Mouse (Mus musculus) bone marrow, adult 2 months (tissue): ENCODE measurements around the gene Stat4. TPM values are rescaled to one million over a fixed set of nuclear protein-coding genes. Genes with fewer than 3 reads are reported as not detected.
A peak's percentile ranks its signal among the peaks of the same experiment; 100 is the strongest.

Source experiments
- H3K27ac ChIP-seq: fragments of 200-500 bp; 2 replicates; pipeline ENCODE4 v1.5.1; 2012; ENCODE audit warnings: low read depth, mild to moderate bottlenecking, control low read depth, inconsistent platforms, low read length; ENCODE audit not compliant: control insufficient read depth, poor library complexity, insufficient read depth
- H3K4me1 ChIP-seq: fragments of 200-500 bp; 2 replicates; pipeline ENCODE4 v1.6.1; 2011; ENCODE audit warnings: low read length; ENCODE audit not compliant: control insufficient read depth, insufficient read depth
- H3K4me3 ChIP-seq: fragments of 200-500 bp; replicated peaks from 2 replicates; pipeline ENCODE3; 2011; ENCODE audit warnings: mild to moderate bottlenecking, low read depth, low read length, control low read depth; ENCODE audit not compliant: control insufficient read depth
- CTCF ChIP-seq: fragments of 200-500 bp; IDR thresholded peaks from 2 replicates; pipeline ENCODE4 v1.5.1; 2011; ENCODE audit warnings: low read length, control low read depth; ENCODE audit not compliant: control insufficient read depth, insufficient read depth
- POLR2A ChIP-seq: fragments of 200-500 bp; IDR thresholded peaks from 2 replicates; pipeline ENCODE4 v1.6.1; 2011; ENCODE audit warnings: low read depth, mild to moderate bottlenecking, control low read depth, low read length, borderline replicate concordance; ENCODE audit not compliant: control insufficient read depth
- WGBS: fragments of 180-500 bp; shearing (Covaris S2); methylation state at CpG from one replicate; pipeline ENCODE4 v1.1.7; 2018; 5-methylcytosine and 5-hydroxymethylcytosine counted together
- polyA plus RNA-seq: library from polyadenylated mRNA; stranded (reverse); fragments of >200 nt; gene quantifications from 2 replicates; pipeline ENCODE4 v1.2.4, GENCODE M21; 2011; ENCODE audit warnings: low replicate concordance; ENCODE audit not compliant: missing spikeins, insufficient read depth, insufficient read length

Stat4 gene
- polyA plus RNA-seq, 1 experiment: 55.4 TPM

GRCm38 (mm10) chr1:52011227-52011626 lies 24.3 kb downstream of the Stat4 start:
- peak overlapping the region; percentile 4; the same call in 1 of the 2 replicates for H3K27ac ChIP-seq
- H3K4me3 ChIP-seq: no peak overlapping the region
- WGBS: 0% methylated on average over 3 of the region's 3 CpGs
- TF ChIP-seq CTCF (no peak), POLR2A (no peak)
- H3K4me1 ChIP-seq: peaks cover 1% of the 10 kb centered on the region; the same call in 1 of the 2 replicates

DNA sequence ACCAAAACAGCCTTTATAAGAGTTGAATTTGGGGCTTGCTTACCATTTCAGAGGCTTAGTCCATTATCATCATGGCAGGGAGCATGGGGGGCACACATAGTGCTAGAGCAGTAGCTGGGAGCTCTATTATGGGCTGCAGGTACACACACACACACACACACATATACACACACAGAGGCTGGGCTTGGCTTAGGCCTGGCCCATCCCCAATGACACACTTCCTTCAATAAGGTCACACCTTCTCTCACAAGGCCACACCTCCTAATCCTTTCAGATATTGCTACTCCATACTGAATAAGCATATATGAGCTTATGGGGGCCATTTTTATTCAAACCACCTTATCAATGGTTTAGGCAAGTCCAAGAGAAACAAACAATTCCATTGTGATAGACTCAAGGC lies 25.3 kb downstream of the Stat4 start:
- Histone ChIP-seq H3K4me3 (no peak overlapping the region), H3K4me1 (peaks cover 1% of the 10 kb centered on the region; the same call in 1 of the 2 replicates), H3K27ac (no peak overlapping the region)
- no peak for TF ChIP-seq POLR2A
- TF ChIP-seq CTCF: no peak

GRCm38 (mm10) chr1:52012757-52013156 lies 25.8 kb downstream of the Stat4 start:
- 12% methylated on average over 7 of the region's 7 CpGs for WGBS

DNA sequence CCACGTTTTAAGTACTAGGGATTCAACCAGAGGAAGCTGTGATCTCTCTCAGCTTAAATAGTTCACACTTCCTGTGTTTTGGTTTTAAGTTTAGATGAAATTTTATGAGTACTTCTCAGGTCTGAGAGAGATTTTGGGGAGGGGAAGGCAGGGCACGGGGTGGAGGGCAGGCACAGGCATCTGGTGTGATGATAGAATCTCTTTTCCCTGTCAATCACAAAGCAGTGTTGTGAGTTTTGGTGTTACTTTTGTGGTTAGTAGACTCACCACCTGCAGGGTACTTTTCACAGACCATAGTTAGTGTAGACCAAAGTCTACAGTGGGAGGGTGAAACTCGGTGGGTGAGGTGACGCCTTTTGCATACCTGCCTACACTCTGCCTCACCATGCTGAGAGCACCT lies 32.7 kb downstream of the Stat4 start:
- WGBS: 23% methylated on average over 4 of the region's 4 CpGs
- Histone ChIP-seq H3K4me3 (no peak overlapping the region), H3K4me1 (peaks cover 8% of the 10 kb centered on the region), H3K27ac (peak overlapping the region; percentile 36)
- no peak for TF ChIP-seq CTCF
- no peak for TF ChIP-seq POLR2A

More at GRCm38 (mm10) chr1:52012757-52013156, 25.8 kb downstream of the Stat4 start:
- Histone ChIP-seq H3K4me1 (peaks cover 1% of the 10 kb centered on the region; the same call in 1 of the 2 replicates), H3K4me3 (no peak overlapping the region), H3K27ac (no peak overlapping the region; the same call in 1 of the 2 replicates)
- TF ChIP-seq POLR2A (no peak), CTCF (no peak)

DNA sequence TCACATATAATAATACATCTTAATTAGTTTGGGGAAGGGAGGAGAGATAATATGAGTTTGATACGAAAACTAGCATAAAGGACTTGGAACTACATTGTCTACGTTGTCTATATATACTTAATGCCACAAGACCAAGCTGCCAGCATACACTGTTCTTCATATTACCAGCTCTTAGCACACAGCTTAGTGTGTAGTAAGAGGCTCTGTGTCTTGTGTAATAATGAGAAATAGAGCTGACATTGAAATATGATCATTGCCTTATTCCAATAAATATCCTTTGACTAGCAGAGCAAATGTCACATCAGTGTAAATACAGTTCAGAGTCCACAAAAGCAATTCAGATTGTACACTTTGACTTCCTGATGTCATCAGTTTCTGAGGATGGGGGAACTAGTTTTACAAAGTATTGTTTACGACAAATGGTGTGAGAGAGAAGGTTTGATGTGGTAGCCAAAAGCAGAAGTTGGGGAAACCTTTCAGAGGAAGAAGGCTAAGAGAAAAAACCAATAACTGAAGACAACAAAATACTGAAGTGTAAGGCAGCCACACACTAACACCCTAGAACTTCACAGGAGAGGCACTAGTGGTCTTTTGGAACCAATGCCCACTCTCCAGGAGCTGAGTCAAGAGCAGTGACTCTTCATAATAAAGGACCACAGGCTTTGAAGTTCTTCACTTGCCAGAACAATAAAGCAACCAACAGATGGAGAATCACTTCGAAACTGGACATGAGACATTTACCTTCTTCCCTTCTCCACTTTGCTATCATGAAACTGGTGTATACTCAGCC lies 35.2 kb downstream of the Stat4 start:
- peak overlapping the region; percentile 79; the same call in 1 of the 2 replicates for H3K27ac ChIP-seq
- H3K4me3 ChIP-seq: no peak overlapping the region
- H3K4me1 ChIP-seq: peaks cover 8% of the 10 kb centered on the region
- TF ChIP-seq POLR2A (no peak), CTCF (no peak)
- WGBS: 30% methylated on average over 4 of the region's 4 CpGs

GRCm38 (mm10) chr1:52028686-52029085 lies 41.7 kb downstream of the Stat4 start:
- TF ChIP-seq CTCF (no peak), POLR2A (no peak)
- WGBS: 42% methylated on average over 5 of the region's 5 CpGs
- Histone ChIP-seq H3K4me1 (peaks cover 1% of the 10 kb centered on the region), H3K4me3 (no peak overlapping the region), H3K27ac (no peak overlapping the region)

DNA sequence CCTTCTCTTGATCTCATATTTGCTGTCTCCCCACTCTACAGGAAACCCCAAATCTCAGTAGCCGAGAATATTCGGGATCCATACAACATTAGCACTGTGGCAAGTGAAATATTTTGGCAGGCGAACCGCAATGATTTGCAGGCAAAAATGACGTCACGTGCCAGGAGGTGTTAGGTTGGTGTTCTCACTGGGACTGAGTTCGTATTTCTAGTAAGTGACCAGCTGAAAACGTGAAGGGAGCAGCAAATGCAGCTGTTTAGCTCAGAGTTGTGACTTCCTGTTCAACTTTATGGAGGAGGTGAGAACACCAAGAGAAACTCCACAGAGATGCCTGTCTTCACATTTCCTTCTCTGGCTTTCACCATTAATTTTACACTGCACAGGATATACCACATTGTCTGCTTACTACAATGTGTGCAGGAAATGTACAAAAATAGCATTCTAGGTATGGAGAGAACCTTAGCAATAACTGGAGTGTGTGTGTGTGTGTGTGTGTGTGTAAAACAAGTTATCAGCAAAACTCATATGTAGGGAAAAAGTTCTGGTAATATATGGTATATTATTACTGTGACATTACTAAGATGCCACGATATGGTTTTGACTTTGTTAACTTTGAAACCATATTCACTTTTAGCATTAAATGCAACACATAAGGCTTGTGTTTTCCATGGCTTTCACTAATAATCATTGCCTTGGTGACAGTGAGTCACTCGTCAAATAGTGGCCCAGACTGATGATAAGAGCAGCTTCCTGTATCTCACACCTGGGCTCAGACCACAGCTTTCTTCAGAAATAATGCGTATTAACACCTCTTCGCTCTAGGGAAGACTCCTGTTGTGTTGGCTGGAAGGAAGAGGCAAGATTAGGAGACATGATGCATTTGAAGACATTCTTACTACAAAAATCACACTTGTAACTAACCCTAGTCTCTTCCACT lies 48.1 kb downstream of the Stat4 start:
- no peak overlapping the region for H3K27ac ChIP-seq
- no peaks in the 10 kb centered on the region; the same call in 1 of the 2 replicates for H3K4me1 ChIP-seq
- H3K4me3 ChIP-seq: no peak overlapping the region
- TF ChIP-seq POLR2A (no peak), CTCF (no peak)
- 70% methylated on average over 12 of the region's 12 CpGs for WGBS

- TF ChIP-seq POLR2A: no peak
- TF ChIP-seq CTCF: no peak
- no peaks in the 10 kb centered on the region; the same call in 1 of the 2 replicates for H3K4me1 ChIP-seq
- H3K27ac ChIP-seq: no peak overlapping the region
- H3K4me3 ChIP-seq: no peak overlapping the region
- 67% methylated on average over 7 of the region's 7 CpGs for WGBS
Measured at GRCm38 (mm10) chr1:52039151-52039550, 52.2 kb downstream of the Stat4 start.
